Comparison of ENCODE assay signal across 9 mouse cellular contexts in the genomic region with DNA sequence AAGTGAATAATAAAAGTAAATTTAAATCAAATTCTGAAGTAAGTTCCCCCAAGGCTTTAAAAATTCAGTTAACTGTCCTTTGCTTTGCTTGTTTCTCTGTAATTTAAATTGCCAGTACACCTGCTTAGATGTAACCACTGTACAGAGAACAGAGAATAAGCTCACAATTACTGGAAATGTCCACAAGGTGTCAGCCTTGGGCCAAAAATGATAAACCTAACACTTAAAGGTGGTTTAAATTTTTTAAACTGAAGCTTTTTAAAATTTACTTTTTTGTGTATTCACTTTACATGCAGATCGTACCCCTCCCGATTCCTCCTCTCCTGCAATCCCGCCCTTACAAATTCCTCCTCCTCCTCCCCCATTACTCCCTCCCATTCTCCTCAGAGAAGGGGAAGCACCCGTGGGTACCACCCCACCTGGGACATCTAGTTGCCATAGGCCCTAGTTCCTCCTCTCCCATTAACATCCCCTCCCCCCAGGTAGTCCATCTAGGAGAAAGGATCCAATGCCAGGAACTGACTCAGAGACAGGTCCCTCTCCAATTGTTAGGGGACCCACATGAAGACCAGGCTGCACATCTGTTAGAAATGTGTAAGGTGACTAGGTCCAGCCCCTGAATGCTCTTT.
DNase-seq lines count a peak whose midpoint lies in the region; ATAC-seq and TF ChIP-seq lines count a peak whose summit lies in the region.
"Had no signal": no experiment of that assay in that cellular context is flagged by ENCODE, and none has a peak within 500 bp of the region (broad histone marks: within the 10 kb centered on the region; RNA-seq: fewer than 3 reads in every experiment).

No protein-coding gene starts in this region.

- no peaks in the 10 kb centered on the region for H3K36me3 ChIP-seq in liver, postnatal 0 days (replicated peaks; ENCODE audit: insufficient read depth, low read length)
- no peaks in the 10 kb centered on the region for H3K36me3 ChIP-seq in liver, embryonic 11.5 days (ENCODE audit: control insufficient read depth, insufficient read depth, low read length)
- no peaks in the 10 kb centered on the region for H3K36me3 ChIP-seq in forebrain, embryonic 15.5 days
- H3K36me3 ChIP-seq: embryonic facial prominence, embryonic 12.5 days had no signal

- no peak overlapping the region for H3K4me3 ChIP-seq in liver, postnatal 0 days (ENCODE audit: low read depth, low read length)
- no peak overlapping the region for H3K4me3 ChIP-seq in liver, embryonic 11.5 days (ENCODE audit: low read depth, low read length)
- no peak overlapping the region for H3K4me3 ChIP-seq in forebrain, embryonic 15.5 days
- H3K4me3 ChIP-seq: embryonic facial prominence, embryonic 12.5 days had no signal

- no peak overlapping the region for H3K27ac ChIP-seq in liver, postnatal 0 days (ENCODE audit: low read depth)
- H3K27ac ChIP-seq in liver, embryonic 11.5 days (ENCODE audit: low read depth, low read length): no peak overlapping the region
- no peak overlapping the region for H3K27ac ChIP-seq in forebrain, embryonic 15.5 days (replicated peaks)
- H3K27ac ChIP-seq: embryonic facial prominence, embryonic 12.5 days had no signal

- H3K9me3 ChIP-seq in liver, postnatal 0 days (ENCODE audit: low read length): no peaks in the 10 kb centered on the region
- no peaks in the 10 kb centered on the region for H3K9me3 ChIP-seq in liver, embryonic 11.5 days (ENCODE audit: control insufficient read depth, low read length)
- H3K9me3 ChIP-seq in forebrain, embryonic 15.5 days: no peaks in the 10 kb centered on the region
- H3K9me3 ChIP-seq: embryonic facial prominence, embryonic 12.5 days had no signal

- DNase-seq in liver, postnatal 0 days: peak; percentile 18
- DNase-seq in liver, embryonic 11.5 days (ENCODE audit: low spot score): no peak
- DNase-seq in brain, embryonic 18.5 days (ENCODE audit: low read depth, low spot score): peak; percentile 34
- peak; percentile 41 to 43 for DNase-seq in kidney, postnatal 4 days

- no peak overlapping the region for H3K4me2 ChIP-seq in liver, postnatal 0 days (ENCODE audit: low read depth, low read length)
- no peak overlapping the region for H3K4me2 ChIP-seq in liver, embryonic 11.5 days
- H3K4me2 ChIP-seq in forebrain, embryonic 15.5 days (replicated peaks): no peak overlapping the region
- H3K4me2 ChIP-seq: embryonic facial prominence, embryonic 12.5 days had no signal

- peak; percentile 53 for TF ChIP-seq CTCF in liver, postnatal 0 days (IDR thresholded peaks at IDR 0.05; ENCODE audit: low read depth)

- ATAC-seq in liver, postnatal 0 days: no peak
- ATAC-seq in liver, embryonic 11.5 days (replicated peaks; ENCODE audit: low FRiP score): no peak
- ATAC-seq in forebrain, embryonic 15.5 days (replicated peaks): peak; percentile 80
- ATAC-seq in megakaryocyte progenitor cell, adult 5-6 weeks (replicated peaks; ENCODE audit: poor library complexity): 0 out of 2 replicates have a peak, but pooled peaks have one; percentile 46
- no peak for ATAC-seq in megakaryocyte, adult 5-6 weeks (ENCODE audit: poor library complexity, severe bottlenecking)
- no peak for ATAC-seq in megakaryocyte-erythroid progenitor cell, adult 5-6 weeks (replicated peaks; ENCODE audit: low FRiP score, low TSS enrichment, poor library complexity, severe bottlenecking)

- TF ChIP-seq EP300 in liver, postnatal 0 days (IDR thresholded peaks at IDR 0.05; ENCODE audit: low read depth): no peak

- no peaks in the 10 kb centered on the region for H3K27me3 ChIP-seq in liver, postnatal 0 days (ENCODE audit: insufficient read depth, low read length)
- no peaks in the 10 kb centered on the region for H3K27me3 ChIP-seq in liver, embryonic 11.5 days (replicated peaks; ENCODE audit: control insufficient read depth, insufficient read depth, low read length)
- H3K27me3 ChIP-seq in forebrain, embryonic 15.5 days: no peaks in the 10 kb centered on the region
- H3K27me3 ChIP-seq: embryonic facial prominence, embryonic 12.5 days had no signal

- no peaks in the 10 kb centered on the region for H3K4me1 ChIP-seq in liver, postnatal 0 days (ENCODE audit: insufficient read depth)
- H3K4me1 ChIP-seq in liver, embryonic 11.5 days (replicated peaks; ENCODE audit: control insufficient read depth, insufficient read depth, low read length): no peaks in the 10 kb centered on the region
- H3K4me1 ChIP-seq in forebrain, embryonic 15.5 days: no peaks in the 10 kb centered on the region
- H3K4me1 ChIP-seq: embryonic facial prominence, embryonic 12.5 days had no signal

- no peak overlapping the region for H3K9ac ChIP-seq in liver, postnatal 0 days (replicated peaks)
- no peak overlapping the region for H3K9ac ChIP-seq in liver, embryonic 11.5 days (ENCODE audit: low read depth, low read length)
- H3K9ac ChIP-seq in forebrain, embryonic 15.5 days (replicated peaks): no peak overlapping the region
- H3K9ac ChIP-seq: embryonic facial prominence, embryonic 12.5 days had no signal

- 28% methylated on average over 4 of the region's 4 CpGs for WGBS in liver, postnatal 0 days (ENCODE audit: insufficient replicate concordance)
- 36% methylated on average over 4 of the region's 4 CpGs for WGBS in liver, embryonic 11.5 days
- WGBS in forebrain, embryonic 15.5 days: 30% methylated on average over 4 of the region's 4 CpGs

Comparison
In these comparisons a context has a peak if more than half of its experiments do, and no peak if none do; other contexts are left out.
1. ATAC-seq: peak in forebrain, embryonic 15.5 days (single experiment) and megakaryocyte progenitor cell, adult 5-6 weeks (single experiment); none in liver, postnatal 0 days (single experiment), liver, embryonic 11.5 days (single experiment), megakaryocyte, adult 5-6 weeks (single experiment) and megakaryocyte-erythroid progenitor cell, adult 5-6 weeks (single experiment).